Mouse (Mus musculus): ENCODE data around the gene Prkaa2.

Gene Prkaa2

GRCm38 (mm10) chr4:105109199-105109989 lies at the start of gene Prkaa2:
Gene Prkaa2 (minus strand): TSS chr4:105109890.
- DNase-seq (ENCODE audit: low spot score): peak; percentile 61

- DNase-seq (ENCODE audit: low spot score): no peak
Measured at GRCm38 (mm10) chr4:105159531-105159870, 49.8 kb upstream of the Prkaa2 start.

GRCm38 (mm10) chr4:105158651-105159530 lies 49.2 kb upstream of the Prkaa2 start:
- peak; percentile 57 for DNase-seq (ENCODE audit: low spot score)

GRCm38 (mm10) chr4:105158169-105158555 lies 48.5 kb upstream of the Prkaa2 start:
- DNase-seq (ENCODE audit: low spot score): peak; percentile 89

- DNase-seq (ENCODE audit: low spot score): peak; percentile 92
Measured at GRCm38 (mm10) chr4:105157276-105158168, 47.8 kb upstream of the Prkaa2 start, which contains the start of gene Plpp3. Gene Plpp3 (plus strand): TSS chr4:105157347.

- DNase-seq (ENCODE audit: low spot score): no peak
Measured at GRCm38 (mm10) chr4:105156955-105157275, 47.2 kb upstream of the Prkaa2 start.

GRCm38 (mm10) chr4:105156281-105156680 lies 46.6 kb upstream of the Prkaa2 start:
- DNase-seq (ENCODE audit: low spot score): no peak

- DNase-seq (ENCODE audit: low spot score): no peak
Measured at GRCm38 (mm10) chr4:105153227-105153626, 43.5 kb upstream of the Prkaa2 start.

GRCm38 (mm10) chr4:105151911-105152690 lies 42.4 kb upstream of the Prkaa2 start:
- DNase-seq (ENCODE audit: low spot score): peak; percentile 93

GRCm38 (mm10) chr4:105149492-105149891 lies 39.8 kb upstream of the Prkaa2 start:
- DNase-seq (ENCODE audit: low spot score): no peak

GRCm38 (mm10) chr4:105133350-105134050 lies 23.8 kb upstream of the Prkaa2 start:
- no peak for DNase-seq (ENCODE audit: low spot score)

GRCm38 (mm10) chr4:105131756-105132314 lies 22.1 kb upstream of the Prkaa2 start:
- DNase-seq (ENCODE audit: low spot score): no peak

GRCm38 (mm10) chr4:105129212-105129611 lies 19.5 kb upstream of the Prkaa2 start:
- no peak for DNase-seq (ENCODE audit: low spot score)

GRCm38 (mm10) chr4:105122429-105122828 lies 12.7 kb upstream of the Prkaa2 start:
- DNase-seq (ENCODE audit: low spot score): peak; percentile 77

- DNase-seq (ENCODE audit: low spot score): no peak
Measured at GRCm38 (mm10) chr4:105121081-105121480, 11.4 kb upstream of the Prkaa2 start.

- no peak for DNase-seq (ENCODE audit: low spot score)
Measured at GRCm38 (mm10) chr4:105113468-105113867, 3.8 kb upstream of the Prkaa2 start.

- no peak for DNase-seq (ENCODE audit: low spot score)
Measured at GRCm38 (mm10) chr4:105113042-105113441, 3.4 kb upstream of the Prkaa2 start.

- DNase-seq (ENCODE audit: low spot score): no peak
Measured at GRCm38 (mm10) chr4:105111770-105112169, 2.1 kb upstream of the Prkaa2 start.

GRCm38 (mm10) chr4:105110684-105111035 lies 970 bp upstream of the Prkaa2 start:
- no peak for DNase-seq (ENCODE audit: low spot score)

GRCm38 (mm10) chr4:105109990-105110683 lies 447 bp upstream of the Prkaa2 start:
- DNase-seq (ENCODE audit: low spot score): peak; percentile 25

All from embryo, embryonic 10 days (tissue).